In the genomic region with DNA sequence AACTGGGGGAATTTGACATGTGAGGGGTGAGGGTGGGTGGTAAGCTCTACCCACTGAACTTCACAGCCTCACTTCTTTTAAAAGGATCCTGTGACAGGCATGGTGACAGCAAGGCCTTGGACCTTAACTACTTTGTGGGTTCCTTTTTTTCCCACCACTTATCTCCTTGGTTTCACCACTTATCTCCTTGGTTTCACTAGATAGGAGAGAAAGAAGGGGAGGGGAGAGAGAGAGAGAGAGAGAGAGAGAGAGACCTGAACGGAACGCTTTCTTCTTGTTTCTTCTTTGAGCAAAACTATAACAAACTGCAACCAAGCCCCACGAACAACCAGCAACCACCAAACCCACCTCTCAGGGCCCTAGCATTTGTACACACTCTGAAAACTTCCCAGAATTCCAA, we compare ENCODE assay signal across 11 mouse cellular contexts. TPM values are rescaled to one million over a fixed set of nuclear protein-coding genes. Genes with fewer than 3 reads are reported as not detected.
A peak's percentile ranks its signal among the peaks of the same experiment; 100 is the strongest.
DNase-seq lines count a peak whose midpoint lies in the region; ATAC-seq lines count a peak whose summit lies in the region.
"Had no signal": no experiment of that assay in that cellular context is flagged by ENCODE, and none has a peak within 500 bp of the region (broad histone marks: within the 10 kb centered on the region; RNA-seq: fewer than 3 reads in every experiment).

No protein-coding gene starts in this region.

- WGBS in hindbrain, embryonic 12.5 days, result 53% methylated on average over 3 of the region's 3 CpGs
- WGBS in hindbrain, embryonic 14.5 days, result 53% methylated on average over 3 of the region's 3 CpGs
- 72% methylated on average over 3 of the region's 3 CpGs for WGBS in neural tube, embryonic 11.5 days
- WGBS in neural tube, embryonic 15.5 days, result 59% methylated on average over 3 of the region's 3 CpGs
- WGBS in forebrain, embryonic 15.5 days, result 58% methylated on average over 3 of the region's 3 CpGs
- WGBS in stomach, embryonic 14.5 days, result 43% methylated on average over 3 of the region's 3 CpGs

- no peak for DNase-seq in hindbrain, embryonic 14.5 days (ENCODE audit: low spot score)
- no peak for DNase-seq in neural tube, embryonic 11.5 days (ENCODE audit: low spot score)
- DNase-seq in adrenal gland, postnatal 14 days, result no peak
- no peak for DNase-seq in adrenal gland, postnatal 10 days
- DNase-seq: adrenal gland, postnatal 36 days; cerebellum, adult 9-10 months; lung, adult 18-20 months had no signal

- no peaks in the 10 kb centered on the region for H3K36me3 ChIP-seq in hindbrain, embryonic 12.5 days
- no peaks in the 10 kb centered on the region for H3K36me3 ChIP-seq in hindbrain, embryonic 14.5 days (replicated peaks; ENCODE audit: control insufficient read depth, insufficient read depth)
- no peaks in the 10 kb centered on the region for H3K36me3 ChIP-seq in neural tube, embryonic 11.5 days (ENCODE audit: control insufficient read depth, insufficient read depth, low read length)
- H3K36me3 ChIP-seq in neural tube, embryonic 15.5 days, result no peaks in the 10 kb centered on the region
- no peaks in the 10 kb centered on the region for H3K36me3 ChIP-seq in forebrain, embryonic 15.5 days
- H3K36me3 ChIP-seq in stomach, embryonic 14.5 days (ENCODE audit: control insufficient read depth, insufficient read depth, low read length), result no peaks in the 10 kb centered on the region

- H3K4me3 ChIP-seq in hindbrain, embryonic 12.5 days, result no peak overlapping the region
- no peak overlapping the region for H3K4me3 ChIP-seq in hindbrain, embryonic 14.5 days (replicated peaks; ENCODE audit: low read length)
- no peak overlapping the region for H3K4me3 ChIP-seq in neural tube, embryonic 11.5 days (ENCODE audit: low read depth, low read length)
- H3K4me3 ChIP-seq in neural tube, embryonic 15.5 days (replicated peaks), result no peak overlapping the region
- no peak overlapping the region for H3K4me3 ChIP-seq in forebrain, embryonic 15.5 days
- no peak overlapping the region for H3K4me3 ChIP-seq in stomach, embryonic 14.5 days (ENCODE audit: low read depth, low read length)

- H3K4me1 ChIP-seq in hindbrain, embryonic 12.5 days, result peaks cover 32% of the 10 kb centered on the region
- no peaks in the 10 kb centered on the region; the same call in 1 of the 2 replicates for H3K4me1 ChIP-seq in hindbrain, embryonic 14.5 days (replicated peaks; ENCODE audit: control insufficient read depth, insufficient read depth, low read length)
- H3K4me1 ChIP-seq in neural tube, embryonic 11.5 days (ENCODE audit: control insufficient read depth, insufficient read depth, low read length), result peaks cover 14% of the 10 kb centered on the region
- H3K4me1 ChIP-seq in neural tube, embryonic 15.5 days, result peaks cover 8% of the 10 kb centered on the region
- peaks cover 17% of the 10 kb centered on the region for H3K4me1 ChIP-seq in forebrain, embryonic 15.5 days
- peaks cover 19% of the 10 kb centered on the region; the same call in 1 of the 2 replicates for H3K4me1 ChIP-seq in stomach, embryonic 14.5 days (ENCODE audit: control insufficient read depth, insufficient read depth, low read length)

- H3K9ac ChIP-seq in hindbrain, embryonic 12.5 days, result no peak overlapping the region
- H3K9ac ChIP-seq in hindbrain, embryonic 14.5 days, result no peak overlapping the region
- no peak overlapping the region for H3K9ac ChIP-seq in neural tube, embryonic 11.5 days (ENCODE audit: low read length)
- H3K9ac ChIP-seq in neural tube, embryonic 15.5 days (replicated peaks), result no peak overlapping the region
- H3K9ac ChIP-seq in forebrain, embryonic 15.5 days (replicated peaks), result no peak overlapping the region
- H3K9ac ChIP-seq in stomach, embryonic 14.5 days (replicated peaks; ENCODE audit: low read depth, low read length), result no peak overlapping the region

- 0 out of 2 replicates have a peak overlapping the region, but pooled peaks have one; percentile 11 for H3K4me2 ChIP-seq in hindbrain, embryonic 12.5 days (replicated peaks)
- no peak overlapping the region for H3K4me2 ChIP-seq in hindbrain, embryonic 14.5 days (replicated peaks)
- no peak overlapping the region for H3K4me2 ChIP-seq in neural tube, embryonic 11.5 days (ENCODE audit: low read depth)
- no peak overlapping the region for H3K4me2 ChIP-seq in neural tube, embryonic 15.5 days
- no peak overlapping the region for H3K4me2 ChIP-seq in forebrain, embryonic 15.5 days (replicated peaks)
- no peak overlapping the region for H3K4me2 ChIP-seq in stomach, embryonic 14.5 days (replicated peaks; ENCODE audit: low read depth, low read length)

- peaks cover 7% of the 10 kb centered on the region; the same call in 1 of the 2 replicates for H3K27me3 ChIP-seq in hindbrain, embryonic 12.5 days
- H3K27me3 ChIP-seq in hindbrain, embryonic 14.5 days (ENCODE audit: control insufficient read depth, insufficient read depth, low read length), result no peaks in the 10 kb centered on the region
- H3K27me3 ChIP-seq in neural tube, embryonic 11.5 days (ENCODE audit: control insufficient read depth, insufficient read depth, low read length), result 0 out of 2 replicates have a peak, but pooled peaks cover 2% of the 10 kb centered on the region
- no peaks in the 10 kb centered on the region for H3K27me3 ChIP-seq in neural tube, embryonic 15.5 days (replicated peaks)
- H3K27me3 ChIP-seq in forebrain, embryonic 15.5 days, result no peaks in the 10 kb centered on the region
- H3K27me3 ChIP-seq in stomach, embryonic 14.5 days (ENCODE audit: control insufficient read depth, insufficient read depth, low read length), result no peaks in the 10 kb centered on the region

- ATAC-seq in hindbrain, embryonic 12.5 days (ENCODE audit: low FRiP score), result no peak
- no peak for ATAC-seq in hindbrain, embryonic 14.5 days (ENCODE audit: low FRiP score)
- no peak for ATAC-seq in neural tube, embryonic 11.5 days (ENCODE audit: insufficient read depth, low FRiP score, low TSS enrichment)
- no peak for ATAC-seq in neural tube, embryonic 15.5 days (ENCODE audit: low FRiP score)
- ATAC-seq in forebrain, embryonic 15.5 days (replicated peaks), result no peak
- ATAC-seq in stomach, embryonic 14.5 days (ENCODE audit: insufficient number of reproducible peaks, insufficient read depth, low FRiP score, low read depth), result no peak

- peak overlapping the region; percentile 72 for H3K27ac ChIP-seq in hindbrain, embryonic 12.5 days
- H3K27ac ChIP-seq in hindbrain, embryonic 14.5 days, result no peak overlapping the region
- peak overlapping the region; percentile 73 for H3K27ac ChIP-seq in neural tube, embryonic 11.5 days (ENCODE audit: low read depth, low read length)
- H3K27ac ChIP-seq in neural tube, embryonic 15.5 days (replicated peaks), result no peak overlapping the region
- H3K27ac ChIP-seq in forebrain, embryonic 15.5 days (replicated peaks), result peak overlapping the region; percentile 16
- peak overlapping the region; percentile 44; the same call in 1 of the 2 replicates for H3K27ac ChIP-seq in stomach, embryonic 14.5 days (ENCODE audit: low read length)

- H3K9me3 ChIP-seq in hindbrain, embryonic 12.5 days (replicated peaks), result no peaks in the 10 kb centered on the region
- H3K9me3 ChIP-seq in hindbrain, embryonic 14.5 days (ENCODE audit: control insufficient read depth, low read length), result no peaks in the 10 kb centered on the region
- H3K9me3 ChIP-seq in neural tube, embryonic 11.5 days (ENCODE audit: control insufficient read depth, low read length), result no peaks in the 10 kb centered on the region
- no peaks in the 10 kb centered on the region for H3K9me3 ChIP-seq in neural tube, embryonic 15.5 days (replicated peaks)
- no peaks in the 10 kb centered on the region for H3K9me3 ChIP-seq in forebrain, embryonic 15.5 days
- H3K9me3 ChIP-seq in stomach, embryonic 14.5 days (ENCODE audit: control insufficient read depth, low read depth, low read length), result no peaks in the 10 kb centered on the region

RNA-seq across cellular contexts. Expression of gene Gpx4, which starts 1.9 kb away (rescaled TPM):
- polyA plus RNA-seq in hindbrain, embryonic 12.5 days (2016; fragmentation: Nextera tagmentation; extraction: Ambion mirVana), result 449 and 484 TPM in 2 replicates
- 556 and 557 TPM in 2 replicates for polyA plus RNA-seq in hindbrain, embryonic 14.5 days (2014; fragmentation: Nextera tagmentation; extraction: Ambion mirVana)
- 540 and 570 TPM in 2 replicates for polyA plus RNA-seq in neural tube, embryonic 11.5 days (2014; fragmentation: Nextera tagmentation; extraction: Ambion mirVana)
- polyA plus RNA-seq in neural tube, embryonic 15.5 days (2015; fragmentation: Nextera tagmentation; extraction: Ambion mirVana), result 559 and 600 TPM in 2 replicates
- polyA plus RNA-seq in forebrain, embryonic 15.5 days (2015; fragmentation: Nextera tagmentation; extraction: Ambion mirVana), result 472 and 476 TPM in 2 replicates
- 434 and 466 TPM in 2 replicates for polyA plus RNA-seq in stomach, embryonic 14.5 days (2014; fragmentation: Nextera tagmentation; extraction: Ambion mirVana)
- total RNA-seq in adrenal gland, postnatal 14 days (2021), result 1,329 and 1,354 TPM in 2 replicates
- total RNA-seq in adrenal gland, postnatal 10 days (2021), result 1,000 to 10,000 TPM; 1,132 to 1,146 TPM

RNA-seq across cellular contexts. Expression of gene Polr2e, which starts 9.2 kb away (rescaled TPM):
- 163 and 171 TPM in 2 replicates for polyA plus RNA-seq in hindbrain, embryonic 12.5 days (2016; fragmentation: Nextera tagmentation; extraction: Ambion mirVana)
- polyA plus RNA-seq in hindbrain, embryonic 14.5 days (2014; fragmentation: Nextera tagmentation; extraction: Ambion mirVana), result 142 and 150 TPM in 2 replicates
- 222 and 234 TPM in 2 replicates for polyA plus RNA-seq in neural tube, embryonic 11.5 days (2014; fragmentation: Nextera tagmentation; extraction: Ambion mirVana)
- 134 and 148 TPM in 2 replicates for polyA plus RNA-seq in neural tube, embryonic 15.5 days (2015; fragmentation: Nextera tagmentation; extraction: Ambion mirVana)
- polyA plus RNA-seq in forebrain, embryonic 15.5 days (2015; fragmentation: Nextera tagmentation; extraction: Ambion mirVana), result 179 and 186 TPM in 2 replicates
- 220 TPM in 2 replicates for polyA plus RNA-seq in stomach, embryonic 14.5 days (2014; fragmentation: Nextera tagmentation; extraction: Ambion mirVana)
- total RNA-seq in adrenal gland, postnatal 14 days (2021), result 98.8 and 108 TPM in 2 replicates
- 100 to 1,000 TPM in 1 of 2 experiments, 10 to 100 TPM in 1; 96.5 to 102 TPM for total RNA-seq in adrenal gland, postnatal 10 days (2021)

RNA-seq across cellular contexts. Expression of gene Arhgap45, which starts 32.4 kb away (rescaled TPM):
- polyA plus RNA-seq in hindbrain, embryonic 12.5 days (2016; fragmentation: Nextera tagmentation; extraction: Ambion mirVana), result 8.7 and 8.9 TPM in 2 replicates
- polyA plus RNA-seq in hindbrain, embryonic 14.5 days (2014; fragmentation: Nextera tagmentation; extraction: Ambion mirVana), result 1.1 and 1.7 TPM in 2 replicates
- 4.6 and 4.9 TPM in 2 replicates for polyA plus RNA-seq in neural tube, embryonic 11.5 days (2014; fragmentation: Nextera tagmentation; extraction: Ambion mirVana)
- polyA plus RNA-seq in neural tube, embryonic 15.5 days (2015; fragmentation: Nextera tagmentation; extraction: Ambion mirVana), result 2.0 and 13.7 TPM in 2 replicates
- polyA plus RNA-seq in forebrain, embryonic 15.5 days (2015; fragmentation: Nextera tagmentation; extraction: Ambion mirVana), result 1.3 TPM in 2 replicates
- 5.1 and 5.7 TPM in 2 replicates for polyA plus RNA-seq in stomach, embryonic 14.5 days (2014; fragmentation: Nextera tagmentation; extraction: Ambion mirVana)
- 6.3 and 27.9 TPM in 2 replicates for total RNA-seq in adrenal gland, postnatal 14 days (2021)
- total RNA-seq in adrenal gland, postnatal 10 days (2021), result 10 to 100 TPM; 11.9 to 12.7 TPM

RNA-seq across cellular contexts. Expression of gene Abca7, which starts 52.5 kb away (rescaled TPM):
- polyA plus RNA-seq in hindbrain, embryonic 12.5 days (2016; fragmentation: Nextera tagmentation; extraction: Ambion mirVana), result 6.9 and 7.7 TPM in 2 replicates
- 4.1 and 4.5 TPM in 2 replicates for polyA plus RNA-seq in hindbrain, embryonic 14.5 days (2014; fragmentation: Nextera tagmentation; extraction: Ambion mirVana)
- polyA plus RNA-seq in neural tube, embryonic 11.5 days (2014; fragmentation: Nextera tagmentation; extraction: Ambion mirVana), result 4.3 and 7.0 TPM in 2 replicates
- 5.2 and 5.6 TPM in 2 replicates for polyA plus RNA-seq in neural tube, embryonic 15.5 days (2015; fragmentation: Nextera tagmentation; extraction: Ambion mirVana)
- 3.7 and 4.1 TPM in 2 replicates for polyA plus RNA-seq in forebrain, embryonic 15.5 days (2015; fragmentation: Nextera tagmentation; extraction: Ambion mirVana)
- 3.2 and 3.6 TPM in 2 replicates for polyA plus RNA-seq in stomach, embryonic 14.5 days (2014; fragmentation: Nextera tagmentation; extraction: Ambion mirVana)
- 18.7 and 20.7 TPM in 2 replicates for total RNA-seq in adrenal gland, postnatal 14 days (2021)
- total RNA-seq in adrenal gland, postnatal 10 days (2021), result 10 to 100 TPM; 16.0 to 19.8 TPM

RNA-seq across cellular contexts. Expression of gene Sbno2, which starts 56.5 kb away (rescaled TPM):
- 15.1 TPM in 2 replicates for polyA plus RNA-seq in hindbrain, embryonic 12.5 days (2016; fragmentation: Nextera tagmentation; extraction: Ambion mirVana)
- 12.3 and 12.6 TPM in 2 replicates for polyA plus RNA-seq in hindbrain, embryonic 14.5 days (2014; fragmentation: Nextera tagmentation; extraction: Ambion mirVana)
- polyA plus RNA-seq in neural tube, embryonic 11.5 days (2014; fragmentation: Nextera tagmentation; extraction: Ambion mirVana), result 11.3 and 11.9 TPM in 2 replicates
- polyA plus RNA-seq in neural tube, embryonic 15.5 days (2015; fragmentation: Nextera tagmentation; extraction: Ambion mirVana), result 11.7 and 12.8 TPM in 2 replicates
- 13.4 TPM in 2 replicates for polyA plus RNA-seq in forebrain, embryonic 15.5 days (2015; fragmentation: Nextera tagmentation; extraction: Ambion mirVana)
- polyA plus RNA-seq in stomach, embryonic 14.5 days (2014; fragmentation: Nextera tagmentation; extraction: Ambion mirVana), result 13.2 and 15.7 TPM in 2 replicates
- total RNA-seq in adrenal gland, postnatal 14 days (2021), result 52.8 and 52.9 TPM in 2 replicates
- total RNA-seq in adrenal gland, postnatal 10 days (2021), result 10 to 100 TPM; 37.5 to 55.7 TPM

Comparison
In these comparisons a context has a peak if more than half of its experiments do, and no peak if none do; other contexts are left out.
1. H3K27ac ChIP-seq: peak in hindbrain, embryonic 12.5 days (single experiment), neural tube, embryonic 11.5 days (single experiment), forebrain, embryonic 15.5 days (single experiment) and stomach, embryonic 14.5 days (single experiment); none in hindbrain, embryonic 14.5 days (single experiment) and neural tube, embryonic 15.5 days (single experiment).